Mouse (Mus musculus) intestine, embryonic 16.5 days (tissue): Measurements from ENCODE around the gene Lrrc1. TPM values are rescaled to one million over a fixed set of nuclear protein-coding genes. Genes with fewer than 3 reads are reported as not detected.

Experiments
- ATAC-seq: fragments of 200-750 bp; cut with Nextera tagmentation; 2 replicates; pipeline ENCODE4 v1.8.0; 2017; ENCODE audit warnings: moderate TSS enrichment, moderate library complexity
- H3K27ac ChIP-seq: fragments of 300-500 bp; sonication (generic); 2 replicates; pipeline ENCODE4 v1.5.1; 2014; ENCODE audit warnings: mild to moderate bottlenecking, low read length
- H3K27me3 ChIP-seq: fragments of 300-500 bp; sonication (generic); replicated peaks from 2 replicates; pipeline ENCODE4 v1.6.1; 2014; ENCODE audit warnings: low read length, control low read depth, mixed read lengths; ENCODE audit not compliant: control insufficient read depth, insufficient read depth
- H3K36me3 ChIP-seq: fragments of 300-500 bp; sonication (generic); 2 replicates; pipeline ENCODE4 v1.6.1; 2014; ENCODE audit warnings: low read length, control low read depth; ENCODE audit not compliant: control insufficient read depth, insufficient read depth
- H3K4me1 ChIP-seq: fragments of 300-500 bp; sonication (generic); 2 replicates; pipeline ENCODE4 v1.6.1; 2014; ENCODE audit warnings: low read length, control low read depth, mixed read lengths; ENCODE audit not compliant: control insufficient read depth, insufficient read depth
- H3K4me2 ChIP-seq: fragments of 300-500 bp; sonication (generic); 2 replicates; pipeline ENCODE4 v1.6.1; 2014; ENCODE audit warnings: low read depth, low read length, control low read depth
- H3K4me3 ChIP-seq: fragments of 300-500 bp; sonication (generic); 2 replicates; pipeline ENCODE4 v1.5.1; 2014; ENCODE audit warnings: mild to moderate bottlenecking, low read length
- H3K9ac ChIP-seq: fragments of 300-500 bp; sonication (generic); 2 replicates; pipeline ENCODE4 v1.6.1; 2014; ENCODE audit warnings: low read depth, low read length
- H3K9me3 ChIP-seq: fragments of 300-500 bp; sonication (generic); 2 replicates; pipeline ENCODE4 v1.6.1; 2016; ENCODE audit warnings: low read length, control low read depth; ENCODE audit not compliant: control insufficient read depth
- WGBS: fragments of 180-500 bp; shearing (Covaris S2); extraction: QIAGEN DNeasy Blood & Tissue Kit; methylation state at CpG from one replicate; pipeline ENCODE4 v1.1.7; 2014; 5-methylcytosine and 5-hydroxymethylcytosine counted together
- polyA plus RNA-seq: library from polyadenylated mRNA; unstranded; fragments of >200 nt; fragmentation: Nextera tagmentation; extraction: Ambion mirVana; gene quantifications from 2 replicates; pipeline ENCODE4 v1.2.1, GENCODE M21; 2015

The Lrrc1 gene
- polyA plus RNA-seq, 1 experiment from 2014 or later: 14.1 TPM

GRCm38 (mm10) chr9:77444876-77445275 lies 99.8 kb downstream of the Lrrc1 start:
- Histone ChIP-seq H3K27ac (no peak overlapping the region), H3K9me3 (no peaks in the 10 kb centered on the region), H3K4me3 (no peak overlapping the region), H3K9ac (no peak overlapping the region), H3K4me2 (no peak overlapping the region), H3K27me3 (no peaks in the 10 kb centered on the region), H3K4me1 (no peaks in the 10 kb centered on the region), H3K36me3 (no peaks in the 10 kb centered on the region)
- WGBS: 92% methylated on average over 4 of the region's 4 CpGs
- no peak for ATAC-seq

GRCm38 (mm10) chr9:77439371-77439770 lies 105.3 kb downstream of the Lrrc1 start:
- H3K4me2 ChIP-seq: no peak overlapping the region
- H3K27ac ChIP-seq: no peak overlapping the region
- H3K4me3 ChIP-seq: no peak overlapping the region
- no peaks in the 10 kb centered on the region for H3K27me3 ChIP-seq
- no peak overlapping the region for H3K9ac ChIP-seq
- WGBS: 79% methylated on average over 6 of the region's 6 CpGs
- no peak for ATAC-seq
- H3K36me3 ChIP-seq: peaks cover 3% of the 10 kb centered on the region; the same call in 1 of the 2 replicates
- H3K9me3 ChIP-seq: no peaks in the 10 kb centered on the region
- no peaks in the 10 kb centered on the region for H3K4me1 ChIP-seq

- no peaks in the 10 kb centered on the region for H3K9me3 ChIP-seq
- no peak overlapping the region for H3K4me3 ChIP-seq
- H3K4me1 ChIP-seq: no peaks in the 10 kb centered on the region
- H3K36me3 ChIP-seq: peaks cover 3% of the 10 kb centered on the region; the same call in 1 of the 2 replicates
- H3K4me2 ChIP-seq: no peak overlapping the region
- no peak for ATAC-seq
- H3K27ac ChIP-seq: no peak overlapping the region
- no peak overlapping the region for H3K9ac ChIP-seq
- WGBS: 64% methylated on average over 11 of the region's 11 CpGs
- no peaks in the 10 kb centered on the region for H3K27me3 ChIP-seq
These were observed 105.8 kb downstream of the Lrrc1 start for GRCm38 (mm10) chr9:77438836-77439271.

- no peak overlapping the region for H3K4me2 ChIP-seq
- peaks cover 3% of the 10 kb centered on the region; the same call in 1 of the 2 replicates for H3K36me3 ChIP-seq
- H3K4me1 ChIP-seq: no peaks in the 10 kb centered on the region
- ATAC-seq: no peak
- H3K27me3 ChIP-seq: no peaks in the 10 kb centered on the region
- H3K4me3 ChIP-seq: no peak overlapping the region
- H3K9me3 ChIP-seq: no peaks in the 10 kb centered on the region
- 91% methylated on average over 6 of the region's 6 CpGs for WGBS
- H3K27ac ChIP-seq: no peak overlapping the region
- no peak overlapping the region for H3K9ac ChIP-seq
These were observed 107.5 kb downstream of the Lrrc1 start for GRCm38 (mm10) chr9:77437131-77437530.

GRCm38 (mm10) chr9:77434965-77435364 lies 109.7 kb downstream of the Lrrc1 start:
- H3K36me3 ChIP-seq: peaks cover 3% of the 10 kb centered on the region; the same call in 1 of the 2 replicates
- no peak for ATAC-seq
- 81% methylated on average over 12 of the region's 12 CpGs for WGBS

GRCm38 (mm10) chr9:77433476-77433875 lies 111.2 kb downstream of the Lrrc1 start:
- Histone ChIP-seq H3K9ac (no peak overlapping the region), H3K4me1 (peaks cover 13% of the 10 kb centered on the region), H3K4me3 (no peak overlapping the region), H3K27ac (no peak overlapping the region), H3K36me3 (peaks cover 3% of the 10 kb centered on the region; the same call in 1 of the 2 replicates), H3K9me3 (no peaks in the 10 kb centered on the region), H3K27me3 (no peaks in the 10 kb centered on the region), H3K4me2 (no peak overlapping the region)
- ATAC-seq: no peak
- 88% methylated on average over 4 of the region's 4 CpGs for WGBS

More at GRCm38 (mm10) chr9:77434965-77435364, 109.7 kb downstream of the Lrrc1 start:
- Histone ChIP-seq H3K9me3 (no peaks in the 10 kb centered on the region), H3K27me3 (no peaks in the 10 kb centered on the region), H3K4me1 (peaks cover 3% of the 10 kb centered on the region), H3K4me2 (no peak overlapping the region), H3K4me3 (no peak overlapping the region), H3K27ac (no peak overlapping the region), H3K9ac (no peak overlapping the region)

- Histone ChIP-seq H3K4me3 (no peak overlapping the region), H3K4me2 (no peak overlapping the region), H3K9ac (no peak overlapping the region), H3K9me3 (no peaks in the 10 kb centered on the region), H3K27me3 (no peaks in the 10 kb centered on the region), H3K36me3 (no peaks in the 10 kb centered on the region), H3K4me1 (peaks cover 24% of the 10 kb centered on the region), H3K27ac (no peak overlapping the region)
- 76% methylated on average over 17 of the region's 17 CpGs for WGBS
- no peak for ATAC-seq
These were observed 112.6 kb downstream of the Lrrc1 start for GRCm38 (mm10) chr9:77432030-77432429.

- H3K4me1 ChIP-seq: peaks cover 26% of the 10 kb centered on the region
- H3K36me3 ChIP-seq: no peaks in the 10 kb centered on the region
- no peak for ATAC-seq
- no peak overlapping the region for H3K27ac ChIP-seq
- 69% methylated on average over 9 of the region's 9 CpGs for WGBS
- no peak overlapping the region for H3K4me2 ChIP-seq
- no peak overlapping the region for H3K9ac ChIP-seq
- H3K27me3 ChIP-seq: no peaks in the 10 kb centered on the region
- H3K9me3 ChIP-seq: no peaks in the 10 kb centered on the region
- no peak overlapping the region for H3K4me3 ChIP-seq
These were observed 114.1 kb downstream of the Lrrc1 start for GRCm38 (mm10) chr9:77430413-77431087.

GRCm38 (mm10) chr9:77429230-77430015 lies 115.2 kb downstream of the Lrrc1 start:
- Histone ChIP-seq H3K9me3 (no peaks in the 10 kb centered on the region), H3K9ac (no peak overlapping the region), H3K4me2 (no peak overlapping the region), H3K4me3 (no peak overlapping the region), H3K36me3 (no peaks in the 10 kb centered on the region), H3K4me1 (peaks cover 26% of the 10 kb centered on the region), H3K27ac (no peak overlapping the region; the same call in 1 of the 2 replicates), H3K27me3 (no peaks in the 10 kb centered on the region)
- 68% methylated on average over 11 of the region's 11 CpGs for WGBS
- no peak for ATAC-seq
